Mouse (Mus musculus) lung, postnatal 0 days (tissue): ENCODE data around the gene Fbxw4.

Source experiments
- CTCF ChIP-seq: IDR thresholded peaks from 2 replicates; pipeline ENCODE4 v1.5.1; 2016; ENCODE audit warnings: antibody characterized with exemption, mild to moderate bottlenecking
- EP300 ChIP-seq: IDR thresholded peaks from 2 replicates; pipeline ENCODE4 v1.6.1; 2016; ENCODE audit warnings: antibody characterized with exemption, mild to moderate bottlenecking, control low read depth

DNA sequence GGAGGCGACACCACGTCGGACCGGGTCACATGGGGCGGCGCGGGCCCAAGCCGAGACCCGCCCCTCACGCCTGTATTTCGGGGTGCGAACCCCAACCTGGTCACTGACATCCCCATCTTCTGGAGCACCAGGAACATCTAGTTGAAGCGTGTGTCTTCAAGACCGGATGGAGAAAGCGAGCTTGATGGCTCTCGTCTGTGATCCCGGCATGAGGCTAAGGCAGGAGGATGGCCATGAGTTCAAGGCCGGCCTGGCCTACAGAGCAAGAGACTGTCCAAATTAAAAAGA is 335 bp upstream of the Fbxw4 start:
- TF ChIP-seq EP300 (no peak), CTCF (no peak)
